Mouse (Mus musculus) intestine, embryonic 15.5 days (tissue): Measurements from ENCODE around the gene 2610507B11Rik. TPM values are rescaled to one million over a fixed set of nuclear protein-coding genes. Genes with fewer than 3 reads are reported as not detected.

Experiments
- ATAC-seq: fragments of 200-750 bp; cut with Nextera tagmentation; 2 replicates; pipeline ENCODE4 v1.8.0; 2017; ENCODE audit warnings: moderate TSS enrichment, moderate library complexity
- H3K27ac ChIP-seq: fragments of 300-500 bp; sonication (generic); 2 replicates; pipeline ENCODE4 v1.5.1; 2015; ENCODE audit warnings: mild to moderate bottlenecking, inconsistent platforms
- H3K27me3 ChIP-seq: fragments of 300-500 bp; sonication (generic); replicated peaks from 2 replicates; pipeline ENCODE4 v1.6.1; 2015; ENCODE audit warnings: inconsistent platforms
- H3K36me3 ChIP-seq: fragments of 300-500 bp; sonication (generic); 2 replicates; pipeline ENCODE4 v1.6.1; 2015; ENCODE audit warnings: inconsistent platforms
- H3K4me1 ChIP-seq: fragments of 300-500 bp; sonication (generic); replicated peaks from 2 replicates; pipeline ENCODE4 v1.6.1; 2015; ENCODE audit warnings: inconsistent platforms
- H3K4me2 ChIP-seq: fragments of 300-500 bp; sonication (generic); replicated peaks from 2 replicates; pipeline ENCODE4 v1.6.1; 2015; ENCODE audit warnings: mild to moderate bottlenecking, inconsistent platforms
- H3K4me3 ChIP-seq: fragments of 300-500 bp; sonication (generic); replicated peaks from 2 replicates; pipeline ENCODE4 v1.5.1; 2015; ENCODE audit warnings: inconsistent platforms
- H3K9ac ChIP-seq: fragments of 300-500 bp; sonication (generic); 2 replicates; pipeline ENCODE4 v1.6.1; 2015; ENCODE audit warnings: inconsistent platforms
- H3K9me3 ChIP-seq: fragments of 300-500 bp; sonication (generic); 2 replicates; pipeline ENCODE4 v1.6.1; 2016; ENCODE audit warnings: inconsistent platforms
- WGBS: fragments of 180-500 bp; shearing (Covaris S2); methylation state at CpG from one replicate; pipeline ENCODE4 v1.1.7; 2015; 5-methylcytosine and 5-hydroxymethylcytosine counted together
- polyA plus RNA-seq: library from polyadenylated mRNA; unstranded; fragments of >200 nt; fragmentation: Nextera tagmentation; extraction: Ambion mirVana; gene quantifications from 2 replicates; pipeline ENCODE4 v1.2.1, GENCODE M21; 2015

Gene 2610507B11Rik
- polyA plus RNA-seq, 1 experiment from 2014 or later, result 71.1 TPM

DNA sequence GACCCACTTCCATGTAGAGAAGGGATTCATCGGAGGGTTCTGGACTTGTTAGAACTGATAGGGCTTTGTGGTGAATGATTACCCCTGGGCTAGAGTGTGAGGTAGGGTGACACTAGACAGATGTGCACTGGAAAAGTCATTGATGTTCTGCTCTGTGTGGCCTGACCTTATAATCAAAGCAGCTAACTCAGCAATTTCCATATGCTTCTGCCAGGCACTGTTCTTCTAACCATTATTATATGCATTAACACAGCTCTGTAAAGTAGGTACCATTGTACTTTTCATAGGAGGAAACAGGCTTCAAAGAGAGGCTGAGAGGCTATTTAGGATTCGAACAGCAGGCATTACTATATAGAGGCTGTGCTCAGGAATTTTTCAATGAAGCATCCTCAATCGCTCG lies 65.7 kb downstream of the 2610507B11Rik start:
- ATAC-seq, result no peak
- WGBS, result 93% methylated on average over 4 of the region's 4 CpGs
- H3K27ac ChIP-seq, result no peak overlapping the region

DNA sequence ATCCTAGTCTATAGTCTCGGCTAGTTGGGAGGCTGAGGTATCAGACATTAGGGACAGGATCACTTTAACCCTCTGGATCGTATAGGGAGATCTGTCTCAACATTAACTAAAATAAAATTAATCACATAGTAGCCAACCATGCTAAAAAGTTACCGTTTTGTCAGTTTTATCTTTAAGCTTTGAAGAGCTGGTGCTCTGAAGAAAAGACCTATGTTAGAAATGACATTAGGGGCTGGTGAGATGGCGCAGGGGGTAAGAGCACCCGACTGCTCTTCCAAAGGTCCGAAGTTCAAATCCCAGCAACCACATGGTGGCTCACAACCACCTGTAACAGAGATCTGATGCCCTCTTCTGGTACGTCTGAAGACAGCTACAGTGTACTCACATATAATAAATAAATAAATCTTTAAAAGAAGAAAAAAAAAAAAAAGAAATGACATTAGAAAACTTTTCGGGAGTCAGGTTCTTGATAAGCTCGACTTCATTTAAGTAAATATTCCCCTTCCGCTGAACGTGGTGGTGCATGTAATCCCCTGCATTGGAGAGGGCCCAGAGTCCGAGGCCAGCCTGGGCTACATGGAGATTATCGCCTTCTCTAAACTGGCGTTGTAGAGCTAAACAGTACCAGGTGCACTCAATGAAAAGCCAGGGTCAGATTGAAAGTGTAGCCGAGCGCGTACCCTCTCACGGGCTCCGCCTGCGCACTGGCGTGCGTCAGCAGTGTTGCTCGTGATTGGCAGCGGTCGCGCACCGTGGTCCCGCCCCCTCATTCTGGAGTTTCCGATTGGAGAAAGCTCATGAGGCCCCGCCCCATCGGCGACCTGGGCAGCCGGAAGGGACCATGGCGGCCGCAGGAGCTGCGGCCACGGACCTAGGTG lies 66.3 kb downstream of the 2610507B11Rik start, which contains the start of gene Pigs:
Gene Pigs (plus strand): TSS at position 782 of the 878 bp plus-strand sequence.
- Histone ChIP-seq H3K27ac (peak within 1 kb of the TSS; percentile 77; the same call in 1 of the 2 replicates), H3K4me1 (peaks cover 14% of the 10 kb centered on the region), H3K4me3 (peak within 1 kb of the TSS; percentile 94), H3K9me3 (no peaks in the 10 kb centered on the region), H3K27me3 (no peaks in the 10 kb centered on the region), H3K9ac (peak within 1 kb of the TSS; percentile 85), H3K36me3 (no peaks in the 10 kb centered on the region), H3K4me2 (peak within 1 kb of the TSS; percentile 93)
- WGBS, result 10% methylated on average over 37 of the region's 37 CpGs
- peak; percentile 99 for ATAC-seq

More for the DNA sequence above, 65.7 kb downstream of the 2610507B11Rik start:
- no peaks in the 10 kb centered on the region for H3K9me3 ChIP-seq
- no peak overlapping the region for H3K4me3 ChIP-seq
- H3K9ac ChIP-seq, result no peak overlapping the region
- H3K27me3 ChIP-seq, result no peaks in the 10 kb centered on the region
- H3K4me2 ChIP-seq, result no peak overlapping the region
- H3K36me3 ChIP-seq, result no peaks in the 10 kb centered on the region
- peaks cover 17% of the 10 kb centered on the region for H3K4me1 ChIP-seq

DNA sequence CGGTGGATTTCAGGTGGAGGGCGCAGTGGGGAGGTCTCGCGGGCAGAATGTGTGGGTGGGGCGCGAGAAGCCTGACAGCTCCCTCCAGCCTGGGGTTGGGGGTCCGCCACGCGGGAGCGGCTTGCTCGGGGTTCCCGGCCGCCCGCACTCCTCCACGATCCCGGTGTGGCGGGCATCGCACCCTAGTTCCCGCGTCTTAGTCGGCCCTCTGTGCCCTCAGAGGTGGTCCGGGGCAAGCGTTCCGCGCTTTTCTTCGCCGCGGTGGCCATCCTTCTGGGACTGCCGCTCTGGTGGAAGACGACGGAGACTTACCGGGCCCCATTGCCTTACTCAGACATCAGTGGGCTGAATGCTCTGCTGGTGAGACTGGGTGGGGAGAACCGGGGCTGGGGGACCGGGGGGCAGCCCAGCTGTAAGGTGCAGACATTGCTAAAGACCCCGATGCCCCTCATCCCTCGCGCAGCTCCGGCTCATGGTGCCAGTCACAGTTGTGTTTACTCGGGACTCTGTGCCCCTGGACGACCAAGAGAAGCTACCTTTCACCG lies 67.0 kb downstream of the 2610507B11Rik start:
- H3K4me2 ChIP-seq, result peak overlapping the region; percentile 93
- no peaks in the 10 kb centered on the region for H3K9me3 ChIP-seq
- no peak overlapping the region for H3K27ac ChIP-seq
- H3K4me1 ChIP-seq, result peaks cover 7% of the 10 kb centered on the region
- no peaks in the 10 kb centered on the region for H3K27me3 ChIP-seq
- ATAC-seq, result peak; percentile 72
- peak overlapping the region; percentile 94 for H3K4me3 ChIP-seq
- H3K9ac ChIP-seq, result peak overlapping the region; percentile 85
- WGBS, result under 1% methylated on average over 41 of the region's 41 CpGs
- H3K36me3 ChIP-seq, result no peaks in the 10 kb centered on the region

DNA sequence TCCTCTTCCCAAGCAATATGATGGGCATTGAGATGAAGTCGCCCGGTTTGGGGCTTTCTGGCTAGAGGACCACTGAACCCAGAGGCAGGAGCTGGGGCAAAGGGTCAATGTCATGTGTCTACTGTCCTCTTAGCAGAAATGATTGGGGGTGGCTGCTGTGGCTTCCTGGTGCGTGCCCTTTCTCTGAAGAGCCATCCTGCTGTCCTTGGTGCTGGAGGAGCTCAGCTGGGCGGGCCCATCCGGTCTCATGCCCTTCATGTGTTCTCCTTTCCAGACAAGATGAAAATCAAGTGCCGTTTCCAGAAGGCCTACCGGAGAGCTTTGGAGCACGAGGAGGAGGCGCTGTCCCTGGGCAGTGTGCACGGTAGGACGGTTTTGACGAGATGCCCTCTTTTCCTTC lies 71.1 kb downstream of the 2610507B11Rik start:
- H3K27ac ChIP-seq, result no peak overlapping the region
- H3K27me3 ChIP-seq, result no peaks in the 10 kb centered on the region
- peaks cover 7% of the 10 kb centered on the region for H3K4me1 ChIP-seq
- no peaks in the 10 kb centered on the region for H3K9me3 ChIP-seq
- H3K4me2 ChIP-seq, result no peak overlapping the region
- no peak for ATAC-seq
- H3K9ac ChIP-seq, result no peak overlapping the region
- H3K4me3 ChIP-seq, result no peak overlapping the region
- WGBS, result 95% methylated on average over 12 of the region's 12 CpGs
- H3K36me3 ChIP-seq, result 0 out of 2 replicates have a peak, but pooled peaks cover 4% of the 10 kb centered on the region

DNA sequence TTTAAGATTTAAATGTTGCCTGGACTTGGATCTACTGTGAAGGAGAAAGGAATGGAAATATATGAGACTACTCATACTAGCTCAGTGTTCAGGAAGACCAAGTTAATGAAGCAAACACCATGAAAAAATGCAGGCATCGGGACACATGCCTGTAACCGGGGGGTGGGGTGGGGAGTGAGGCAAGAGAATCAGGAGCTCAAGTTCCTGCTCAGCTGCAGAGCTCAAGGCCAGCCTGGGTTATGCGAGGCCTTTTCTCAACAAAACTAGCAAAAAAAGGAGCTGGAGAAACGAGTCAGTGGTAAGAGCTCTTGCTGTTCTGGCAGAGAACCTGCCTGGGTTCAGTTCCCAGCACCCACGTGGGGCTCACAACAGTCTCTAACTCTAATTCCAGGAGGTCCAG lies 72.4 kb downstream of the 2610507B11Rik start:
- Histone ChIP-seq H3K9ac (no peak overlapping the region), H3K4me1 (peaks cover 4% of the 10 kb centered on the region), H3K36me3 (peaks cover 8% of the 10 kb centered on the region), H3K27ac (no peak overlapping the region), H3K9me3 (no peaks in the 10 kb centered on the region), H3K4me2 (no peak overlapping the region), H3K4me3 (no peak overlapping the region), H3K27me3 (no peaks in the 10 kb centered on the region)
- 92% methylated on average over 5 of the region's 5 CpGs for WGBS
- no peak for ATAC-seq

DNA sequence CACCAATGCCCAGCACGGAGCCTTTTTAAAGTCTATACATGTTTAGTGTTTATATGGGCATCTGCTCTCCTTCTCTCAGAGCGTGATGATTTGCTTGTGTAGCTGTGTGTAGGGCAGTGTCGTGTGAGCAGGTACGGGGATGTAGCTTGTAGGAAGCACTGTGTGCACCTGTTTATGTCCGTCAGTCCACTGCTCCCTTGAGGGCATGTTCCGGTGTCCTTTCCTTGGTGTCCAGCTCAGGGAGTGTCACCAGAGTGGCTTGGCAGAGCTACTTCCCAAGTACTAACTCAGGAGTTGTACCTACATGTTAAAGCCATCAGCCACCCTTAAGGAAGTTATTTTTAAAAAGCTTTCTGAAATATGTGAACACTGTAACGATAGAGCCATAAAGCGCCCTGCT lies 75.5 kb downstream of the 2610507B11Rik start:
- H3K27ac ChIP-seq, result no peak overlapping the region
- peaks cover 12% of the 10 kb centered on the region for H3K36me3 ChIP-seq
- H3K4me1 ChIP-seq, result no peaks in the 10 kb centered on the region
- no peaks in the 10 kb centered on the region for H3K9me3 ChIP-seq
- ATAC-seq, result no peak
- H3K4me2 ChIP-seq, result no peak overlapping the region
- H3K9ac ChIP-seq, result no peak overlapping the region
- H3K27me3 ChIP-seq, result no peaks in the 10 kb centered on the region
- H3K4me3 ChIP-seq, result no peak overlapping the region
- 94% methylated on average over 8 of the region's 8 CpGs for WGBS

Other genes starting within 250 kb of the 2610507B11Rik start
- 18.0 and 18.3 TPM in 2 replicates for gene Dhrs13, start 229.5 kb upstream of the 2610507B11Rik start, polyA plus RNA-seq
- gene Flot2, start 223.8 kb upstream of the 2610507B11Rik start, polyA plus RNA-seq, result 44.0 and 44.2 TPM in 2 replicates
- 30.8 and 31.6 TPM in 2 replicates for gene Eral1, start 181.4 kb upstream of the 2610507B11Rik start, polyA plus RNA-seq
- 13.1 and 13.3 TPM in 2 replicates for gene Fam222b, start 167.1 kb upstream of the 2610507B11Rik start, polyA plus RNA-seq
- gene Traf4, start 96.2 kb upstream of the 2610507B11Rik start, polyA plus RNA-seq, result 74.7 and 77.2 TPM in 2 replicates
- gene Nek8, start 85.1 kb upstream of the 2610507B11Rik start, polyA plus RNA-seq, result 14.4 and 17.1 TPM in 2 replicates
- 39.1 and 39.8 TPM in 2 replicates for gene Tlcd1, start 85.0 kb upstream of the 2610507B11Rik start, polyA plus RNA-seq
- 1,310 and 1,463 TPM in 2 replicates for gene Rpl23a, start 78.2 kb upstream of the 2610507B11Rik start, polyA plus RNA-seq
- gene Rab34, start 73.3 kb upstream of the 2610507B11Rik start, polyA plus RNA-seq, result 87.9 and 91.4 TPM in 2 replicates
- gene Proca1, start 68.4 kb upstream of the 2610507B11Rik start, polyA plus RNA-seq, result 2.6 and 3.1 TPM in 2 replicates
- gene Sdf2, start 16.0 kb upstream of the 2610507B11Rik start, polyA plus RNA-seq, result 70.2 and 79.0 TPM in 2 replicates
- 21.0 and 22.7 TPM in 2 replicates for gene Supt6, start 15.8 kb upstream of the 2610507B11Rik start, polyA plus RNA-seq
- 0.16 and 0.33 TPM in 2 replicates for gene BC030499, start 29.1 kb downstream of the 2610507B11Rik start, polyA plus RNA-seq
- 26.8 and 28.3 TPM in 2 replicates for gene Spag5, start 39.8 kb downstream of the 2610507B11Rik start, polyA plus RNA-seq
- 23.1 and 29.0 TPM in 2 replicates for gene Aldoc, start 61.2 kb downstream of the 2610507B11Rik start, polyA plus RNA-seq
- 78.6 and 85.0 TPM in 2 replicates for gene Pigs, start 66.7 kb downstream of the 2610507B11Rik start, polyA plus RNA-seq
- 33.5 and 34.6 TPM in 2 replicates for gene Unc119, start 81.7 kb downstream of the 2610507B11Rik start, polyA plus RNA-seq
- not detected in 2 replicates for gene Foxn1, start 124.8 kb downstream of the 2610507B11Rik start, polyA plus RNA-seq
- 1.3 and 2.5 TPM in 2 replicates for gene Slc13a2, start 160.5 kb downstream of the 2610507B11Rik start, polyA plus RNA-seq
- 12.2 and 13.3 TPM in 2 replicates for gene Slc46a1, start 203.9 kb downstream of the 2610507B11Rik start, polyA plus RNA-seq
- 2.1 and 2.7 TPM in 2 replicates for gene Sarm1, start 236.0 kb downstream of the 2610507B11Rik start, polyA plus RNA-seq
- 22.4 and 34.2 TPM in 2 replicates for gene Vtn, start 237.3 kb downstream of the 2610507B11Rik start, polyA plus RNA-seq
- not detected in 2 replicates for gene Sebox, start 241.7 kb downstream of the 2610507B11Rik start, polyA plus RNA-seq